Mouse (Mus musculus) urinary bladder, postnatal 0 days (tissue): ENCODE results near the gene Fancb. TPM values are rescaled to one million over a fixed set of nuclear protein-coding genes. Genes with fewer than 3 reads are reported as not detected.

Experiments used
- polyA plus RNA-seq: library from polyadenylated mRNA; unstranded; fragments of >200 nt; fragmentation: Nextera tagmentation; extraction: Ambion mirVana; gene quantifications from 2 replicates; pipeline ENCODE4 v1.2.1, GENCODE M21; 2015

Fancb gene
- polyA plus RNA-seq: 3.4 and 5.4 TPM in 2 replicates

GRCm38 (mm10) chrX:164980193-164980775 lies at the start of gene Fancb, which contains the start of gene Mospd2:
Gene Fancb, plus strand, starts transcription at chrX:164980592.
Gene Mospd2, minus strand, starts transcription at chrX:164980375.

DNA sequence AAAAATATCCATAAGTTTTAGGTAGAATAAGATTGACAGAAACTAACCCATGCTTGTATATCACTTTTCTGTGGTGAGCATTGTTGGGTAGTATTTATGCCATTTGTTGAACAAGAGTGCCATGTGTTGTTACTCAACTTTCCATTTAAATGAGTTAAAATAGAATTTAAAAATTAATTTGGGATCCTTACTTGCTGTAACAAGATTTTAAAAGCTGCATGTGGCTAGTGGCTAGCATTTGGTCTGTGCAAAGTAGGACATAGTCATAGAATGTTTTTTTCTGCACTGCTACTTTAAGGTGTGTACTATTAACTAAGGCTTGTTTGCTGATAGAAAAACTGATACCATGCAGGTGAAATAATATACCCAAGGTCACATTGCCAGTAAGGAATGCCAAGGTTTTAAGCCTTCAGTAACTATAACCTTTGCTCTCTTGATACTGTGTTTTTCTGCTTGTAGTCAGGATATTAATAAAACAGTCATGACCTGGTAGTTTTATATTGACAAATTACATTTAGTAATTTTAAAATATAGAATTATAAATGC lies 24.5 kb downstream of the Fancb start, which contains the start of gene Gm17604:
Gene Gm17604 (minus strand): TSS at position 51 of the 546 bp plus-strand sequence.

Other genes starting within 250 kb of the Fancb start
- 28.8 and 40.6 TPM in 2 replicates for gene Mospd2, start 217 bp upstream of the Fancb start, polyA plus RNA-seq
- not detected in 2 replicates for gene Gm17604, start 24.2 kb downstream of the Fancb start, polyA plus RNA-seq